Mouse (Mus musculus): Measurements from ENCODE around the gene Sbds.

DNA sequence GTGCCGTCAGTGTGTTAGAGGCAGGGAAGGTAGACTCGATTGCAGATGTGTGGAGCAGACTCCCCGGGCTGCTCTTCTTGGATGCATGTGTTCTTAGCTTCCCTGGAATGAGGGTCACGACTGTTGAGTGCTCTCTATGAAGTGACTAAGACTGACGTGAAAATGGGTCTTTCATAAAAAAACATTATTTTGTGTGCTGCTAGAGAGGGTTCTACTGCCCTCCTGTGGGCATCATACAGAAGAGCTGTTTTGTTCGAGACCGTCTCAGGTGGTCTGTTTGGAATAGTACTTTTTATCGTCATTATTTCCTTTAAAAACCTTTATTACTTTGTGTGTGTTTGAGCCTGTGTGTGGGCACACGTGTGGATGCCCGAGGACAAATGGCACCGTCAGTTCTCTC, 8.1 kb upstream of the Sbds start:
- TF ChIP-seq CTCF (IDR thresholded peaks at IDR 0.05; ENCODE audit: insufficient read depth, low read length): no peak
- TF ChIP-seq POLR2A (IDR thresholded peaks at IDR 0.05; ENCODE audit: borderline replicate concordance, extremely low read depth, low read depth, low read length): no peak

All from lung, adult 2 months (tissue).